Mouse (Mus musculus) left cerebral cortex, adult 8-10 months (tissue): ENCODE measurements around the gene Med9. TPM values are rescaled to one million over a fixed set of nuclear protein-coding genes. Genes with fewer than 3 reads are reported as not detected.

ENCODE experiments used
- DNase-seq, 2 experiments: peaks; one replicate each; pipeline ENCODE4 v3.0.0; 2022; ENCODE audit warnings: low spot score in 2 of 2
- total RNA-seq, 4 experiments: library from RNA; stranded (reverse); gene quantifications; 2 replicates each; pipeline ENCODE4 v1.2.4; 2022

Gene Med9
- total RNA-seq, 4 experiments from 2014 or later = 40.9 to 45.4 (median 42.7) TPM

DNA sequence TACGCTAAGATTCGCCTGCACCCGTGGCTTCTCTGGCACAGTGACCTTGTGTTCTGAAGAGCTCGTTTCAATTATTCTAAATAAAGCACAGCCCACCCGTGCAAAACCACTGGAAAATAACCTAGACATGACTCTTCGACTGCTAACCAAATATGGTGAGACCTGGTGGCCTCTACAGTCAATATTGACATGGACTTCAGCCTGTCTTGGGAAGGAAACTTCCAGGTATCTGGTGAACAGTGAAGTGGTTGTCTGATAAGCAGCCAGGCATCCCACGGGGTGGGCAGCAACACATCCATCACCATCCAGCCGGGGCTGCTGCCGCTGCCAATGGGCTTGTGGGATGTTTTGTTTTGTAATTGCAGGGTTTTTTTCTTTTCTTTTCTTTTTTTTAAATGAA lies 46.3 kb downstream of the Med9 start:
- no peak for DNase-seq

DNA sequence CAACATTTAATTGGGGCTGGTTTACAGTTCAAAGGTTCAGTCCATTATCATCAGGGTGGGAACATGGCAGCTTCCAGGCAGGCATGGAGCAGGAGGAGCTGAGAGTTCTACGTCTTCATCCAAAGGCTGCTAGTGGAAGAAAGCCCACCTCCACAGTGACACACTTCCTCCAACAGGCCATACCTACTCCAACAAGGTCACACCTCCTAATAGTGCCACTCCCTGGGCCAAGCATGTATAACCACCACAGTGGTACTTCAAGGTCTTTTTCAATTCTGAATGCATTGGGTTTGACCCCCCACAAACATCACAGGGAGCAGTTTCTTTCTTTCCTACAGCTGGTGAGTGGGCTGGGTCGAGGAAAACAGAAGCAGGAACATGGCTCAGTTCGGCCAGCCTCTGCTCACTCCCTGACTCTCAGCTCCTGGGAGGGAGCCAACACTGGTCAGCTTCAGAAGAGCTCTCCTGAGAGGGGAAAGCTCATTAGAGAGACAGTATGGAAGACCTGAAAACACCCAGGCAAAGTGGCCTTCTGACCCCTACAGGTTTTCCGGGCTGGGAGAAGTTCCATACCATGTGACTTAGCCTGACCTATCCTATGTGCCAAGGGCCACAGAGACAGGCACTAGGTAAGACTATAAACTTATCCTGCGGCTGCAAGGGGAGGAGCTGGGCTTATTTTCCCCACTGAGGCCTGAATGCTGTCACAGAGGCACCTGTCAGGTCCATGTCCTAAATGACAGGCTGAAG lies 53.4 kb downstream of the Med9 start:
- no peak for DNase-seq

- peak in 1 of 2 experiments; percentile 48 for DNase-seq
These were observed 55.8 kb downstream of the Med9 start for GRCm38 (mm10) chr11:60003811-60004210.

DNA sequence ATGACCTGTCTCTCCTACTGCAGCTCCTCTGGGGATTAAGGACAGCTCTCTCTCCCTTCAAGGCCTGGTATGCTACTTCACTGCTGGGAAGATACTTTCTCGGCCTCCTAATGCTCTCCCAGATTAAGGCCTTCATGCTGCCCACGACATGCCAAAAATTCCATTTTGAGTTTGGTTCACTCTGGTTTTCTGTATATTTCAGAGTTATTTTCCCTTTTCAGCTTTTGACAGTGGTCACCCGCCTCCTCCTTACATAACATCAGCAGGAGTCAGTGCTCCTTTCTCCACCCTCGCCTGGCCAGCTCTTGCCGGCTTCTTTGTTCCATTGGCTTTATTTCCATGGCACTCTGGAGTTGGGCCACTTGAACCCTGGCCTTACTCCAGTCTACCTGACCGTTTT lies 56.7 kb downstream of the Med9 start:
- no peak for DNase-seq

- DNase-seq = no peak
These were observed 57.9 kb downstream of the Med9 start for GRCm38 (mm10) chr11:60005866-60006265.

- DNase-seq = no peak
These were observed 61.4 kb downstream of the Med9 start for GRCm38 (mm10) chr11:60009451-60009850.

- DNase-seq = no peak
These were observed 63.5 kb downstream of the Med9 start for GRCm38 (mm10) chr11:60011516-60011915.

Other genes with a start within 250 kb of the Med9 start
- gene Pld6, start 160.6 kb upstream of the Med9 start, total RNA-seq = 1 to 10 TPM in 3 of 4 experiments, under 1 TPM in 1; 0.86 to 1.6 (median 1.3) TPM
- gene Flcn, start 138.2 kb upstream of the Med9 start, total RNA-seq = 10 to 100 TPM; 47.2 to 49.1 (median 47.6) TPM
- gene Nt5m, start 108.8 kb upstream of the Med9 start, total RNA-seq = 10 to 100 TPM; 41.1 to 48.3 (median 48.2) TPM
- 10 to 100 TPM; 72.0 to 79.6 (median 77.9) TPM for gene Cops3, start 108.4 kb upstream of the Med9 start, total RNA-seq
- gene Rasd1, start 16.7 kb downstream of the Med9 start, total RNA-seq = 10 to 100 TPM in 2 of 4 experiments, 1 to 10 TPM in 2; 5.3 to 10.5 (median 9.3) TPM
- 1 to 10 TPM; 2.7 to 6.2 (median 4.3) TPM for gene Pemt, start 98.3 kb downstream of the Med9 start, total RNA-seq
- 10 to 100 TPM; 69.5 to 78.3 (median 71.5) TPM for gene Rai1, start 156.8 kb downstream of the Med9 start, total RNA-seq